Mouse (Mus musculus) megakaryocyte, adult 5-6 weeks (primary cell): Measurements from ENCODE around the gene Specc1. TPM values are rescaled to one million over a fixed set of nuclear protein-coding genes. Genes with fewer than 3 reads are reported as not detected.

Source experiments
- ATAC-seq: 2 replicates; pipeline ENCODE4 v1.8.0; 2016; ENCODE audit warnings: mild to moderate bottlenecking, inconsistent platforms; ENCODE audit not compliant: poor library complexity, severe bottlenecking
- total RNA-seq, 2 experiments: library from RNA; stranded (forward) in 1 of 2; stranded (reverse) in 1 of 2; fragments of 153-499, 151-499 nt in 1 of 2; fragments of 221-1000, 200-1000 nt in 1 of 2; gene quantifications; 2 replicates each; pipeline versions ENCODE4 v1.2.3 to v1.2.4; 2015 to 2017

Specc1 gene
- total RNA-seq, 2 experiments from 2014 or later = 23.9 to 54.5 TPM

DNA sequence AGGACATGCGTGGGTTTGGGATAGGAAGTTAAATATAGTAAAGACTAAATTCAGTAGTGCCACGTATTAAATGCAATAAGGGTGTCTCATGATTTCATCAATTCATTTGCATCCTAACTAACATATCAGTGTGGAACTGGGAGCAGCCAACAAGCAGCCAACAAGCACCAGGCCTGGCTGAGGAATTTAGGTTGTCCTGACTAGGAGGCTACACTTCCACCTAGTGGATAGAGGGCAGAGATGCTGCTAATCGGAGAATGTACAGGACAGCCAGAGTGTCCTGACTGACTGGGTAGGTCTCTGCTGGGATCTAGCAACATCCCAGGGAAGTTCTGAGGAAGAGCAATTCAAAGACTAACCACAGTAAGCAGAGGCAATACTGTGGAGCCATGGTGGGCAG is 88.1 kb downstream of the Specc1 start:
- ATAC-seq = no peak

DNA sequence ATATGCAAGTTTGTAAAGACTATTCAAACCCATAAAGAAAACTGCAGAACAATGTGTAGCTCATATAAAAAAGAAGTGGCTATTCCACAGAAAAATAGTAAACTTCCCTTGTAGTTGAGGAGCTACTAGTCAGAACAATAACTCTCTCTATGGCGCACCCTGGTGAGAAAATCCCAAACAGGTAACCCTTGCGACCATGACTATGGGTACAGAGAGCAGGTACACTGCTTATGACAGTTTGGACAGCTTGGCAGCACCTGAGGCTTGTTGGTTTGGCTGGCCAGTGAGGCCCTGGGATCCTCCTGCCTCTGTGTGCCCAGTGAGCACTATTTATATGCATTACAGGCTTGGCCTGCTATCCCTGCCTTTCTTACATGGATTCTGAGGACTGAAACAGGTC is 89.4 kb downstream of the Specc1 start:
- no peak for ATAC-seq

DNA sequence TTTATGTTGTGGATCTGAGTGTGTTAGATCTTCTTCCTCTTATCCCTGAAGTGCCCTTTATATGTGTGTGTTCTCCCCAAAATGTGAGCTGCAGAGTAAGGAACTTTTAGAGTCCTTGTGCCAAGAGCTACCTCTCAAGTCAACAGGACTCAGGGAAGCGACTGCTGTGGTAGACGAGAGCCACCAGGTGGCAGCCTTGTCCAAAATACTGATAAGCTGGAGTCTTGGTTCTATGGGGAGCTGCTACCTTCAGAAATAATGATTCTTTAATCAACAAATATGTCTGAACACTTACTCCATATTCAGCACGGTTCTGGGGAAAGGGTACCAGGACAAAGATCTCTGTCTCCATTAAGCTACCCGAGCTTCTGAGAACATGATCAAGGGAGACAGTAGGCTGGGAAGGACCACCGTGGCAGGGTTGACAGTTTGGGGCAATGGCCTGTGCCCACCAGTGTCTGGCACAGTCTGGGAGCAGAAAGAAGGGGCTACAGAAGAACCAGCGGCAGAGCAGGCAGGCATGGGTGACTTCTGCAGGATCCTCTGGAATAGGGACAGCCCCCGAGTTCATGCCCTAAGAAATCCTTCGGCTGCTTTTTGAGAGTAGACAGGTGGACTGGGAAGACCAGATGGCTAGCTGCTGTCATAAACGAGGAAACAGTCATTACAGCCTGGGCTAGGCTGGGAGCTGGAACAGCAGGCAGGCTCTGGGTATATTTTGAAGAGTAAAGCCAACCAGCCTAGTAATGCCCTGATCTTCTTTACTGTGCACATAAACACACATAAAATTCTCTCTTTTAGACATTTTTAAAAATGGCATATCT is 91.5 kb downstream of the Specc1 start:
- ATAC-seq = peak; percentile 76

DNA sequence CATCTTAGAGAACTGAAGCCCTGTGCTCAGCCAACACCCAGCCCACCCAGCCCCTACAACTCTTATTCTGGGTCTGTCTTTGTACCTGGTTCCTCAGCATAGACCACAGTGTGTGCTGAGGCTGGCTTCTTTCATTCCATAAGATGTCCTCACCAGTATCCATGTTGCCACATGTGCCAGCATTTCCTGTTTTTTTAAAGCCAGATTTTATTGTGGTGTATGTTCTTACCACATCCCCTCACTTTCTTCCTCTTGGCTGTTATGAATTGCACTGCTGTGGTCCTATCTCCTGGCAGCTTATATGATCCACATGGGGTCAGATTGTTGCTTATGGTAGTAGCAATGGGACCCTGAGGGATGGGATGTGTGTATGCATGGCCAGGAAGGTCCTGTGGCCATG is 92.6 kb downstream of the Specc1 start:
- peak; percentile 70 for ATAC-seq

DNA sequence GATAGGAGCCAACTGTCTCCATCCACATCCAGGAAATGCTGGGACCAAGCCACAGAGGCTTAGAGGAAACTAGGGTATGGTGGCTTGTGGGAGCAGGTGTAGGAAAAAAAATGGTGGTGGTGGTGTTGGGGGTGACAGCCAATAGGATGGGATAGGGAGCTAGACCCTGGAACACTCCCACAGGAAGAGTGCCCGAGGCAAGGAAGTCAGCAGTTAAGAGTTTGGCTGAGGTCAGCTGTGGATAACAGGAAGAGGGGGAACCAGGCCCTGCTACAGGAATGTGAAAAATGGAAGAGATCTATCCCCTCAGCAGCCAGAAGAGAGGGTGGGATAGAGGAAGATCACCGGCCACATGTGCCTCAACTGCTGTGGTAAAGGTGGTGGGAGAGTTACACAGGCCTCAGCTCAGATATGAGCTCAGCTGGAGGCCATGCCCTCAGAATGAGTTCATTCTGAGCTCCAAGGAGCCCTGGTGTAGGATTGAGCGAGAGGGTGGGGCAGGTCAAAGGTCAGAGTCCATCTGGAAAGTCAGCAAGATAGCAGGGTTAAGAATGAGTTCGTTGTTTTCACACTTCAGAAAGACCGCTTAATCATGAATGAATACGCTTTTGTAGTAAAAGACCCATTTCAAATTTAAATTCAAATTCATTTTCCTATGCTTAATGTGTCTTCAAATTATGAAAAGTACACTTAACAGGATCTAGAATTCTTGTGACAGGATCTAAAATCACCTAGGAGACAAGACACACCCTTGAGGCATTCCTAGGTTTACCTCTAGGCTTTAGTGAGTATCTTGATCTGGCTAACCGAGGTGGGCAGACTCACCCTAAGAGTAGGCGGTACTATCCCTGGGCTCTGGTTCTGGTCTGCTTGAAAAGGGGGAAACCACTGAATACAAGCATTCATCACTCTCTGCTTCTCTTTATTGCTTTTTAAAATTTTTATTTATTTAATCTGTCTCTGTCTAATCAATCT is 94.1 kb downstream of the Specc1 start:
- no peak for ATAC-seq

DNA sequence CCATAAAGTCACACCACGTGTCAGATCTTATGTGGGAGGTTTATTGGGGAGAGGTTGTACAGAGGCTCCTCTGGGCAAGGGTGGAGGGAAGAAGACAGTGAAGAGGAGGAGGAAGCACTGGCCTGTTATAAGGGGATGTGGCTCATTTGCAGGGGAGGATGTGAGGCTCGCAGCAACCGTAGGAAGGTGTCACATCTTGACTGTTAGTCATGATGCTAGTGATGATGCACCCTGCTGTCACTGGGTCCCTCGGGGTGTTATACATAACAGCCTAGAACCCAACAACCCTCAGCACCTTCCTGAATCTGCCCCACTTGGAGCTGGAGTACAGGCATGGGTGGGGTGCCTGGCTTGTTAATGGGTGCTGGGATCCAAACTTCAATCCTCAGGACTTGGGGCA is 94.9 kb downstream of the Specc1 start:
- ATAC-seq = no peak

DNA sequence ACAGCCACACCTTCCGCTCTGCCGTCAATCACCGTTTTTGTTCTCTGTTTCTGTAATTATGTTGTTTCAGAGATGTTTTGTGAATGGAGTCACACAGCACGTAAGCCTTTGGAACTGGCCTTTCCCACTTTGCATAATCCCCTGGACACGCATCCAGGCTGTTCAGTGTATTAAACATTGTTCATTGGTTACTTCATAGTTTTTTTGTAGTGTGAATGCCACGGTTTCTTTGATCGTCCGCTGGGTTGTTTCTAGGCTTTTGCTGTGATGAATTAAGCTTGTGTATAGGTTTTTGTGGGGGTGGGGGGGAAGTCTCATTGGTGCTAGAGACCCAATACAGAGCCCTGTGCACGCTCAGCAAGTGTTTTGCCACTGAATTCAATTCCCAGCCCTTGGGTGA is 97.4 kb downstream of the Specc1 start:
- no peak for ATAC-seq

- ATAC-seq = no peak
These were observed 108.0 kb downstream of the Specc1 start for GRCm38 (mm10) chr11:62064565-62064964.

GRCm38 (mm10) chr11:62065655-62066054 is 109.1 kb downstream of the Specc1 start:
- ATAC-seq = no peak

GRCm38 (mm10) chr11:62069554-62069953 is 113.0 kb downstream of the Specc1 start:
- ATAC-seq = no peak

DNA sequence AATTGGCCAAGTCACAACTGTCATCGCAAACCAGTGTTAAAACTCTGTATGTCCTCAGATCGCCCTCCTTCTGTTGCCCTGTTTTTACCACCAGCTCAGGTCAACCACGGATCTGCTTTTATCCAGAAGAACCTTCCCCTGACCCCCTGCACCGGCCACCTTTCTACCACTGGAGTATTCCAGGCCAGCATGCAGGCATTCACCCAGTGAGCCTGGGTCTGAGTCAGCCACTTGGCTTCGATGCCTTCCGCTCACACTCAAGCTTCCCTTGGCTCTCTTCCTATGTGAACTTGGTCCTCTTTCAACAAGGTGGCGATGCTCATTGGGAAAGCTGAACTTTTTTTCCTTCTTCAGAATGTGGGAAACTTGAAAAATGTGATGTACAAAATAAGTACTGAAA is 113.6 kb downstream of the Specc1 start:
- no peak for ATAC-seq

DNA sequence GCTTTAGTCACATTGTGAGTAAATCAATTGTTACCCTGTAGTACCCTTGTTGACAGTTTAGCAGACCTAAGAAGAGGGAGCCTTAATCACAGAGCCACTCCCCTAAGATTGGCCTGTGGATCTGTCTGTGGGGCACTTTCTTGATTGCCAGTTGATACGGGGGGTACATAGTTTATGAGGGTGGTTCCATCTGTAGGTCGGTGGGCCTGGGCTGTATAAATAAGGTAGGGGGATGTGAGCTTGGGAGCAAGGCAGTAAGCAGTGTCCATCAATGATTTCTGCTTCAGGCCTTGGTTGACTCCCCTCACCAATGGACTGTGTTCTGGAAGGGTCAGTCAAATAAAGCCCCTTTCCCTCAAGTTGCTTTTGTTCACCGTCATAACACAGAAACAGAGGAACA is 115.8 kb downstream of the Specc1 start:
- ATAC-seq = no peak

- ATAC-seq = no peak
These were observed 117.1 kb downstream of the Specc1 start for GRCm38 (mm10) chr11:62073575-62074140.

- no peak for ATAC-seq
These were observed 118.0 kb downstream of the Specc1 start for GRCm38 (mm10) chr11:62074578-62074977.

- ATAC-seq = no peak
These were observed 118.5 kb downstream of the Specc1 start for GRCm38 (mm10) chr11:62075071-62075470.

DNA sequence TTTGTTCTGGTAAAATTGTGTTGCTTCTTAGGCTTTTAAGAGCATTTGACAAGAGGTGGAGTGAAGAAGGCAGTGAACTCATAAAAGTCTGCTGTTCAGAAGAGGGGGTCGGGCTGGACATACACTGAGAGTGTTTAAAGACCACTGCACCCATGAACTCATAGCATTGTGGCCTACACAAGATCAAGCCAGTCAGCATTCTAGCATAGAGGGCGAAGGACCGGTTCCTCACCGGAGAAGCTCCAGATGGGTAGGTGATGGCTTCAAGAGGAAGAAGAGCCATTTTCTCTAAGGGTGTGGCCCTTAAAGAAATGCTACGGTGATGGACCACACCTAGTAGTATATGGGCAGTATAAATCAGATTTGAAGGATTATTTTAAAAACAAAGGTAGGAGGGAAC is 119.0 kb downstream of the Specc1 start:
- no peak for ATAC-seq

GRCm38 (mm10) chr11:62076345-62077156 is 120.0 kb downstream of the Specc1 start:
- peak; percentile 85 for ATAC-seq

DNA sequence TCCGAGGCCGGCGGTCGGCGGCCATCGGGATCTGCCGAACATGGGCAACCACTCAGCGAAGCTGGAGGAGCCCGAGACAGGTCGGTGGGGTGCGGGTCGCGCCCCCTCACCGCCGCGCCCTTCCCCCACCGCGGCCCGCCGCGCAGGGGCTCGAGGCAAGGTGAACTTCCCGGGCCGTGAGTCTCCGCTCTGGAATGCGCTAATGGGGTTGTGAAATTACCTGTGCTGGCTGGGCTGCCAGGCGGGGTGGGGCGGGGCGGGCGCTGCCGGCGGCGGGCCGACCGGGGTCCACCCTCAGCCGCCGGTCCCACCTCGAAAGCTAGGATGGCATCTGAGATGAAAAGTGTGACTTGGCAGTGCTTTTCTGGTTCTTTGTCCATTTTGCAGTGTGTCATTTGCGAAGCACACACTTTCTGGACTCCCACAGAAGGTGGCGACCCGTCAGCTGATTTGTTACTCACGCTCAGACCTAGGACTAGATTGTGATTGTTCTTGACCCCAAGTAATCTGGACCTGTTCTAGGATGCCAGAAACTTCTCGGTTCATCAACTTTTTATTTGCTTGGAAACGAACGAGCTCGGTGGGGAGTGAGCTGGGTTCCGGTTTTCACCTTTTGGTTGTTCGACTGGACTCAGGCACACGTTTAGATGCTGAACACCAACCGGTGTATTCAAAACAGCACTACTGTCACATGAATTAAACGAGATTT is 120.7 kb downstream of the Specc1 start:
- no peak for ATAC-seq

- no peak for ATAC-seq
These were observed 121.8 kb downstream of the Specc1 start for GRCm38 (mm10) chr11:62078371-62078770.
